Mouse (Mus musculus): ENCODE results near the gene Tmem178b.

Gene Tmem178b

DNA sequence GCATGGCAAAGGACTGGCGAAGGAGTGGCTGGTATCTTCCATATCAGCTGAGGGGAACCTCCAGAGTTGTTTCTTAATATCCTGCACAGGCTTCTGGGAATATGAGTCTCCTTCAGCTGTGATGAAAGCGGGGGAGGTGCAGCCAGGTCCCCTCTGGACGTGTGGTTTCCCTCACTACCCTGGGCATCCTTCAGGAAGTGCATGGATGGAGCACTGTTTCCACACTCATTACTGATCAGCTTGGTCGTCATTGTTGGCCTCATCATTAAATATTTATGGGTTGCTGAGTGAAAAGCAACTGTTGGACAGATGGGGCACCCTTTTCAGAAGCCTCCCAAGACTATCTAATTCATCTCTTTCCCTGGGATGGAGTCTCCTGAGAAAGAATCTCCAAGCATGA lies 146.3 kb downstream of the Tmem178b start:
- no peak for DNase-seq

GRCm38 (mm10) chr6:40023592-40024335 lies 150.7 kb downstream of the Tmem178b start:
- DNase-seq, result no peak

DNA sequence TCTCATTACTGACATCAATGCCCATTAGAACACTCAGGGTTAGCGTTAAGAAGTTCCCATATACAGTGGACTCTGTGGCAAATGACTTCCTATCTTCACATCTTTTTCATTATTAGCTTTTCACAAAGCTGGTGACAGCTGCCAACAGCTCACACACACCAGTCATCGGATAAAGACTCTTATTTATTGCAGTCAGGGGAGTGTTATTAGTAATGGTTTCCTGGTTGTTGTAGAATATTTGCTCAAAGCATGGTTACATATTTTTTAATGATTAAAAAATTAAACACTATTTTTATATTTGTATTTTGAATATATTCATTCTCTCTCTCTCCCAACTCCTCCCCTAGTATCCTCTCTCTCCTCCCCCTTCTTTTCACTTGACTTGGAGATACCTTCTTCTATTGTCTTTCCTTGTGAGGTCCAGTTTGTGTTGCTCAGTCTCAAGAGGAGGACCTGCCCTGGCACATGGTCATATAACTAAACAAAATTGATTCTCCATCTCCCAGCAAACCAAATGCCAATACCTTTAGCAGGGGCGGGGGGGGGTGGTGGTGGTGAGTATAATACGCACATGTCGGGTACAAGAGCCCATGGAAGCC lies 151.4 kb downstream of the Tmem178b start:
- no peak for DNase-seq

GRCm38 (mm10) chr6:40032901-40033300 lies 159.8 kb downstream of the Tmem178b start:
- DNase-seq, result no peak

DNA sequence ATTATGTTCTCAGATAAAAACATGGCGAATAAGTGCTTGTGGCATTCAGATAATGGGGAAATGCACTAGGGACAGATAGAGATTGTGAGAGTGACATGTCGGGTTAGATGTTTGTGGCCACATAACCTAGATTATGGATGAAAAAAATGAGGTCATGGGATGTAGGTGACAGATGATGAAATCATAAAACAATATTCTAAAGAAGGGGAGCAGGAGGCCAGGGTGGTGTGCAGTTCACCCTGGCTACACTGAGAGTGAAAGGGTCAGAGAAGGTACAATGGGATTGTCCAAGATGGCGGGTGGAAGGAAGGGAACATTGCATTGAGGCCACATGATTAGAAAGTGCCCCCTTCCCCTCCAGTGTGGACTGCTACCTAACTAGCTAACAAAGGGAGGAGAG lies 160.9 kb downstream of the Tmem178b start:
- no peak for DNase-seq

DNA sequence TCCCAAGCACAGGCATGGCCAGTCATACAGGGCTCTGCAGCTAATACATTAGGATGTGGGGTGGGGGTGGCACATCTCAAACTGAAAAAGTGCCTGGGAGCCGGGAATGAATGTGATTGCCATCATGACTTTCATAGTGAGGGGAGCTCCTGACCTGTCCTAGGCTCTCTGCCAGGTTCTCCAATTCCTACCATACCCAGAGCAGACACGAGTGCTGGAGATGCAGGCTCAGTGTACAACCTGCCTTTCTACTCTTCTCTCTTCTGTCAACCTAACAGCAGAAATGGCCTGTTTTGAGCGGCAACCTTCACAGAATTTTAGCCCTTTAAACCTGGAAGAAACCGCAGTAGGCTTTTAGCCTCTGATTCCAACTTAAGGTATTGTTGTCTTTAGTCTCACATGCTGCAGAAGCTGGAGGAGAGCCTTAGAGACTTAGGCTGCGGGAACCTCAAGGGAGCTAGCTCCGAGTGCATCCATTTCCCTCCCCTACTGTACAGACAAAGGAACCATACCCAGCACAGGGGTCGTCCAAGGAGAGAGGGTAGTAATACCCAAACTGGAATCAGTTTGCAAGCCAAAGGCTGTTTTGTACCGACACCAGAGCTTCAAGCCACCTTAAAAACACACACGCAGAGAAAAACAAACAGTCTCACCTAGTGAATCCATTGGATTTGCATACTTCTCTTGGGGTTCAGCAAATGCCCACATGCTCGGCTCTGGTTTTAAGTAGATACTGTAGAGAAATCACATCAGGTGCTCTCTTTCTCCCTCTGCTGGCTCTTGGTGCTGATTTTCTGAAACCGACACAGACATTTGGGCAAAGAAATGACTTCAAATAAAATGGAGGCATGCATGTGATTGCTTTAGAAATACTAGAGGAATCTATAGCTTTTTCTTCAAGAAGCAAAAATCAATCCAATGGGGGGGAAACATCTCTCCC lies 176.2 kb downstream of the Tmem178b start:
- DNase-seq, result peak in 1 of 2 experiments; percentile 4

DNA sequence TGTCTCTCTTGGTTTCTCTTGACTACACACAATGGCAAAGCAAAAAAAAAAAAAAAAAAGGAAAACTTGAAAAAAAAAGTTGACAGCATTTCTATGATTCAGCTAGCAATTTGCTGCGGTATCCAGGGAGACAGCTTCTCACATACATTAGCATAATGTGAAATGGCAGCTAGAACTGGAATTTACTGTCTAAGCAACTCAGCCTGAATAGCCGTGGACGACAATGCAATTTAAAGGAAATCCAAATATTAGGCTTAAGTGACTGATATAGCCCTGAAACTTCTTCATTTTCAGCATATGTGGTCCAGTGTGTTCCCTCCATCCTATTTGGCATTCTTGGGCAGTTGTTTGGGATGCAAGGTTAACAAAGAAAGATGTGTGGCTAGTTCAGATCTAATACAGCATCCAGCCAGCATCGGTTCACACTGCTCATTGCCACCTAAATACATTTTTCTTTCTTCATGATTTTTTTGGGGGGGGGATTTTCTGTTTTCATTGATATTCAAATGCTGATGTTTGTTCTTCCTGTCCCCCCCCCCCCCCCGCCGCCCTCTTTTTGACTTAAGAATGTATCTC lies 176.9 kb downstream of the Tmem178b start:
- no peak for DNase-seq

DNA sequence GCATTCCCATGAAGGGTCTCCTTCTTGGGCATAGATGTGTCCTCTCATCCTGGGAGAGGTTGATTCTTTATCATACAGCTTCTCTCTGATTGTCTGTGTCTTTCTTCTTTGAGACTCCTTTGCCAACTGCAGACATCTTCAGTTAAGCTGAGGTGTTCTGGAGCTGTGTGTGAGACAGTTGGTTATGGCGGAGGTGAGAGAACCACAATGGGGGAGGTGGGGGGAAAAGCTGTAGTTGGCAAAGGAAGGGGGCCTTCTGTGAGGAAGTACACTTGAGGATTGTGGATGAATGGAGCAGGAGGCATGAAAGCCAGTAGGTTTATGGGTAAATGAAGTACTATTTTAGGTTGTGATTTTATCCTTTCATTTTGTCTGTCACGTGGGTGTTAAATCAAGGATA lies 178.6 kb downstream of the Tmem178b start:
- DNase-seq, result no peak

- no peak for DNase-seq
These were observed 179.5 kb downstream of the Tmem178b start for GRCm38 (mm10) chr6:40052593-40052992.

DNA sequence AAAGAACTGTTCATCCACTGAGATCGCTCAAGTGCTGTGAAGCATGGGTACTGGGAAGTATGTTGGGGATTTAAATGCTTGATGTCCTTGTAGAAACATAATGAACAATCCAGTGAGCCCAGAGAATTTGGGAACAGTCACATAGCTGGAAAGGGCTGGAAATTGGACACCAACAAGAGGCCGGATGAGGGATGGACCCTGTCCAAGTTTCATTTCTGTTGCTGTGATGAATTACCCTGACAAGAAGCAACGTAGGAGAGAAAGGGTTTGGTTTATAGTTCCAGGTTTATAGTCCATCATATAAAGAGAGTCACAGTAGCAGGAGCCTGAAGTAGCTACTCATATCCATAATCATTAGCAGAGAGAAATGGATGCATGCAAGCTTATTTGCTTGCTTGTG lies 186.4 kb downstream of the Tmem178b start:
- DNase-seq, result no peak

- DNase-seq, result no peak
These were observed 188.5 kb downstream of the Tmem178b start for GRCm38 (mm10) chr6:40061327-40062189.

GRCm38 (mm10) chr6:40062190-40062501 lies 189.1 kb downstream of the Tmem178b start:
- DNase-seq, result no peak

GRCm38 (mm10) chr6:40063438-40063837 lies 190.4 kb downstream of the Tmem178b start:
- DNase-seq, result no peak

DNA sequence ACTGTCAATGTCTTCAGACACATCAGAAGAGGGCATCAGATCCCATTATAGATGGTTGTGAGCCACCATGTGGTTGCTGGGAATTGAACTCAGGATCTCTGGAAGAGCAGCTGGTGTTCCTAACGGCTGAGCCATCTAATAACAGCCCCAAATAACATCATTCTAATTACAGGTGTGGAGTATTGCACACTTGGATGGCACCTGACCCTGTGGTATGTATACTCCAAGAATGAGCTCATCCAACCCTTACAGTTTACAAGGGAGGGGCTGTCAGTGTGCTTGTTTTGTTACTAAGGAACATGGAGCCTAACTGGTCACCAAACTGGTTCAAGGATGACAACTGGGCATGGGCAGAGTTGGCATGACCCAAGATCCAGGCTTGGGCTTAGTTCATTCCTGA lies 190.8 kb downstream of the Tmem178b start:
- no peak for DNase-seq

- no peak for DNase-seq
These were observed 191.3 kb downstream of the Tmem178b start for GRCm38 (mm10) chr6:40064342-40064741.

- no peak for DNase-seq
These were observed 195.4 kb downstream of the Tmem178b start for GRCm38 (mm10) chr6:40068467-40068866.

- DNase-seq, result no peak
These were observed 197.9 kb downstream of the Tmem178b start for GRCm38 (mm10) chr6:40071007-40071406.

GRCm38 (mm10) chr6:40076089-40076488 lies 203.0 kb downstream of the Tmem178b start:
- peak in 1 of 2 experiments; percentile 20 for DNase-seq

DNA sequence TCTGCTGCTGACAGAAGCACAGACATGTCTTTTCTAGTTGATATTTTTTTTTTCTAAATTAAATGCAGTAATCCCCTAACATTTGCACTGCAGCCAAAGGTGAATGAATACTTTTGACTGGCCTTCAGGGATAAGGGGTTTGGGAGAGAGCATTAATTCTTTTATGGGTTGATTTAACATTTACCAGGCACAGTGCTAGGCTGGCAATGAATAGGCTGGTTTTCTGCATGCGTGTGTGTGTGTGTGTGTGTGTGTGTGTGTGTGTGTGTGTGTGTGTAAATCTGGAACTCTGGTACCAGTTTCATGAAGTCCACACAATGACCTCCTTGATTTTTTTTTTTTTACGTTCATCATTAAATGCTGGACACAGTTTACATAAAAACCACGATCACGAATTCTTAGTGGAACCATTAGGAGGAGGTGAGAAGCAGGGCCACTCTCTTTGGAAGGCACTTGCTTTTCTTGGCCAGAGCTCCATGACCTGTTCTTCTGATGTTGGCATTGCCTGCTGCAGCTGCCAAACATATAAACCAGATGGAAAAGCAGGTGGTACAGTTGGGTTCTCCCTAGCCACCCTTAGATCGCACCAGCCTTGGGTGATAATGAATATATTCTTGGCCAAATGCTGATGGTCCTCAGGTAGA lies 203.7 kb downstream of the Tmem178b start:
- no peak for DNase-seq

DNA sequence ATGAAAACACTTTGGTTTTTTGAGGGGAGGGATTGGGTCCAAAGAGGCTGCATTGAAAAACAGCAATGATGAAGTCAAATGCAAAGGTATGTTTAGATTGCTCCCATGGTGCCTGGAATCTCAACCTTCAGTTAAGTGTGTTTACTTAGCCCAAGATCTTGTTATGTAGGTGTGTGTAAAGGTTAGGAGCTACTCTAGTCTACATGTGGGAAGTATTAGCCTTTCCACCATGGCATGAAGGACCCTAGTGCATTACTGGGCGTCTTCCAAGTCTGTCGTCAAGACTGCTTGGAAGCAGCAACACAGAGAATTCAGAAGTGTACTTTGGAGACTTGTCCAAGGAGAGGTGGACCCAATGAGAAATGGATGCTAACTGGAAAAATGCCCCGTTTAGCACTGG lies 205.3 kb downstream of the Tmem178b start:
- peak; percentile 31 to 67 for DNase-seq

DNA sequence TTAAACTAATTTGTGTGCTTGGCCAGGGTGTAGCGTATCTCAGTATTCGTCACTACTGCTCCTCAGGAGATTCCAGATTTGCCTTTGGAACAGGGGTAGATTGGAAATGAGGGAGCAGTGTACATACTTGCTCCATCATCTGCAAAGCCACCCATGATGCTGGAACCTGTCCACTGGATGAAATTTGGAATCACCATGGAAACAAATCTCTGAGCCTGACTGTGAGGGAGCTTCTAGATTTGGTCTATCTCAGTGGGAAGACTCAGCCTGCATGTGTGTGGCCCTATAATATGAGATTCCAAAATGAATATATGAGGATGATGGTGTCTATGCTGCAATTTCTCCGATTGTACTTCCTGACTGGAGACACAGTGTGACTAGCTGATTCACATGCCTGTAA lies 210.7 kb downstream of the Tmem178b start:
- no peak for DNase-seq

DNA sequence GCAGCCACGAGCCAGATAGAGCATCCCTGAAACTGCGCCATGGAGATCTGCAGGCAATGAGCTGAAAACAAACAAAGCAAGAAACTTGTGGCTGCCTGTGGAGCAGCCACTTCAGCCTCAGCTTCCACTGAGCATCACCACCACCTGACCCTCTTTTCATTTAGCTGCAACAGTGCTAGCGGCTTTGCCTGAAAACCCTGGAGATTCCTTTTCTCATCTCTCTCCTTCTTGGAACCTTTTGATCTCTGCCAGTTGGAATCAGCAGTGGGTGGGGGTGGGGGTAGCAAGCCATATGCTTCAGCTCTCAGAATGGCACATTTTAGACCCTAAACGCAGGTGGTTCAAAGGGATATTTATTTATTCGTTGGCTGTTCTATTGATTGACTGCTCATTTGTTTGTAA lies 218.2 kb downstream of the Tmem178b start:
- DNase-seq, result no peak
